Mouse (Mus musculus): ENCODE results near the gene Mansc1. TPM values are rescaled to one million over a fixed set of nuclear protein-coding genes. Genes with fewer than 3 reads are reported as not detected.

Mansc1 gene
- total and polyA plus RNA-seq, 2 experiments from 2014 or later = 7.4 to 17.0 TPM

DNA sequence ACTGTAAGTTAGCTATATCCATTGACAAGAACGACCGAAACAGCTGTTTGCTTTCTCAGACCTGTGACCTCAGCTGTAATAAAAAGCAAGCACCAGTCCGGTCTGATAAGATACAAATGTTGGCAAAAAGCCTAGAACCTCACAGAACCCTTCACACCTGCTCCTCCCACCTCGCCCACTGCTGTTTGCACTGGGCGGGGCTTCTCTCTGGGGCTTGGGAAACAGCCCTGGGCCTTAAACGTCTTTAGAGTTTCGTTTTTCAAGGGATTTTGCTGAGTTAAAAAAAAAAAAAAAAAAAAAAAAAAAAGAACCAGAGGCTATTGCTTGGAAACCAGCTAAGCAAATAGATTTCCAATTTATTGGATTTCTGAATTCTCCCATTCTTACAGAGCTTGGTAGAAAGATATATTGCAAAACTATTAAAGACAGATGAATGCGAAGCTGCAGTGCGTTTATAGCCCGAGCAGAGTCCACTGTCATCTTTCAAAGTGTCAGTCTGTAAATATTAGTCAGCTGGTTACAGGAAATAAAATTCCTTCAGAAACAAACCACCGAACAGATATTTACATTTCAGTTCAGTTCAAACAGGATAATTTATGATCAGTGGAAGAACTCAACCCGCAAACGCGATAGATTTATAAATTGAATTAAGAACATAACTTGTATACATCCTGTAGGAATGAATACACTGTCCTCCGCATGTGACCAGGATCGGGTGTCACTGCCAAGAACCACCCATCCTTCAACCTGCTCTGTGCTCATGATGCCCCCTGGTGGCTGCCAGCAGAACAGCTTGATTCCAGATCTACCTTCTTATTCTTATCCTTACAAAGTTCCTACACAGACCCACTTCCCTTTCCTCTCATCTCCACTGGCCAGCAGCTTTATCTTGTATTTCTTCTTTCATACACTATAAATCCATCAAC is 17.3 kb downstream of the Mansc1 start:
- ATAC-seq (ENCODE audit: insufficient read depth, low read depth) (peak; percentile 86), DNase-seq (ENCODE audit: low spot score) (peak; percentile 90)
- Histone ChIP-seq H3K9me3 (replicated peaks; ENCODE audit: control insufficient read depth, low read length) (no peaks in the 10 kb centered on the region), H3K4me1 (ENCODE audit: control insufficient read depth, insufficient read depth) (peaks cover 17% of the 10 kb centered on the region), H3K36me3 (replicated peaks; ENCODE audit: control insufficient read depth, insufficient read depth, low read length) (no peaks in the 10 kb centered on the region), H3K27ac (ENCODE audit: low read depth) (peak overlapping the region; percentile 35), H3K4me3 (ENCODE audit: low read depth, low read length) (peak overlapping the region; percentile 28), H3K4me2 (ENCODE audit: low read depth, low read length) (peak overlapping the region; percentile 60), H3K9ac (replicated peaks; ENCODE audit: low read depth, low read length) (no peak overlapping the region), H3K27me3 (ENCODE audit: control insufficient read depth, insufficient read depth, low read length) (no peaks in the 10 kb centered on the region)
- peak; percentile 99 for TF ChIP-seq CTCF (IDR thresholded peaks at IDR 0.05; ENCODE audit: low read depth)
- TF ChIP-seq EP300 (IDR thresholded peaks at IDR 0.05; ENCODE audit: low read depth) = no peak
- WGBS = 6% methylated on average over 16 of the region's 16 CpGs

DNA sequence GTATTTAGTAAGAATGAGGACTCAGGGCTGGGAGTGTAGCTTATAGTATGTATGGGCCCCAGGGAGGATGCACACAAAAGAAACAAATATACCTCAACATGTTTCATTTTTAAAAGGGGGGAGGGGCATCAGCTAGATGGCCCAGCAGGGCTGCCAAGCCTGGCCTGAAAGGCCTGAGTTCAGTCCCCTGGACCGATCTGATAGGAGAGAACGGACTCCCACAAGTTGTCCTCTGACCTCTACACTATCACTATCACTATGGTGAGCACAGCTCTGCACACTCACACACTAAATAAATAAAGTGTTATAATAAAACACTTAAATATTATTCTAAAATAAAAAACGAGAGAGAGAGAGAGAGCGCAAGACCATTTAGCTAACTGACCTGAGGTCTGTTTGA is 18.0 kb downstream of the Mansc1 start:
- Histone ChIP-seq H3K4me2 (ENCODE audit: low read depth, low read length) (peak overlapping the region; percentile 60), H3K4me3 (ENCODE audit: low read depth, low read length) (peak overlapping the region; percentile 28), H3K9me3 (replicated peaks; ENCODE audit: control insufficient read depth, low read length) (no peaks in the 10 kb centered on the region), H3K9ac (replicated peaks; ENCODE audit: low read depth, low read length) (no peak overlapping the region), H3K27me3 (ENCODE audit: control insufficient read depth, insufficient read depth, low read length) (no peaks in the 10 kb centered on the region), H3K27ac (ENCODE audit: low read depth) (peak overlapping the region; percentile 35), H3K4me1 (ENCODE audit: control insufficient read depth, insufficient read depth) (peaks cover 17% of the 10 kb centered on the region), H3K36me3 (replicated peaks; ENCODE audit: control insufficient read depth, insufficient read depth, low read length) (peaks cover 4% of the 10 kb centered on the region; the same call in 1 of the 2 replicates)
- ATAC-seq (ENCODE audit: insufficient read depth, low read depth) (0 out of 2 replicates have a peak, but pooled peaks have one; percentile 21), DNase-seq (ENCODE audit: low spot score) (no peak)
- WGBS = 21% methylated on average over 4 of the region's 4 CpGs
- TF ChIP-seq EP300 (IDR thresholded peaks at IDR 0.05; ENCODE audit: low read depth) = no peak
- TF ChIP-seq CTCF (IDR thresholded peaks at IDR 0.05; ENCODE audit: low read depth) = no peak

DNA sequence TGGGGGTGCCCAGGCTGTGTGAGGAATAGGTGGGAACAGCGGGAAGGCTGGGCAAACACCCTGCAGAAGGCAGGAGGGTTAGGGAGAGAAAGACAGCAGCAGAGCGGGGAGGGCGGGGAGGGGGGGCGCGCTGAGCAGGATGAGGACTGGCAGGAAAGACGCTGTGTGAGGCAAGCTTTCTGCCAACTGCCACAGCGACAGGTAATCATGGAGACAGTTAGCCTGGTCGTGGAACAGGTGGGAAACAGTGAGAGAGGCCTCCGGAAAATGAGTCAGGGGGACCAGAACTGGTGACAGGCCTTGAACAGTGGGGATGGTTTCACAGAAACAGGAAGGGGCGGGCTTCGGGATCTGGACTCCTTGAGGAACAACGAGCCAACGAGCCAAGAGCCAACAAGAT is 20.4 kb downstream of the Mansc1 start:
- H3K4me2 ChIP-seq (ENCODE audit: low read depth, low read length) = no peak overlapping the region
- peaks cover 4% of the 10 kb centered on the region; the same call in 1 of the 2 replicates for H3K36me3 ChIP-seq (replicated peaks; ENCODE audit: control insufficient read depth, insufficient read depth, low read length)
- H3K9ac ChIP-seq (replicated peaks; ENCODE audit: low read depth, low read length) = no peak overlapping the region
- DNase-seq (ENCODE audit: low spot score) (no peak), ATAC-seq (ENCODE audit: insufficient read depth, low read depth) (no peak)
- H3K9me3 ChIP-seq (replicated peaks; ENCODE audit: control insufficient read depth, low read length) = no peaks in the 10 kb centered on the region
- H3K27ac ChIP-seq (ENCODE audit: low read depth) = no peak overlapping the region
- H3K27me3 ChIP-seq (ENCODE audit: control insufficient read depth, insufficient read depth, low read length) = no peaks in the 10 kb centered on the region
- H3K4me3 ChIP-seq (ENCODE audit: low read depth, low read length) = no peak overlapping the region
- H3K4me1 ChIP-seq (ENCODE audit: control insufficient read depth, insufficient read depth) = peaks cover 17% of the 10 kb centered on the region
- no peak for TF ChIP-seq CTCF (IDR thresholded peaks at IDR 0.05; ENCODE audit: low read depth)
- TF ChIP-seq EP300 (IDR thresholded peaks at IDR 0.05; ENCODE audit: low read depth) = no peak
- 64% methylated on average over 13 of the region's 13 CpGs for WGBS

DNA sequence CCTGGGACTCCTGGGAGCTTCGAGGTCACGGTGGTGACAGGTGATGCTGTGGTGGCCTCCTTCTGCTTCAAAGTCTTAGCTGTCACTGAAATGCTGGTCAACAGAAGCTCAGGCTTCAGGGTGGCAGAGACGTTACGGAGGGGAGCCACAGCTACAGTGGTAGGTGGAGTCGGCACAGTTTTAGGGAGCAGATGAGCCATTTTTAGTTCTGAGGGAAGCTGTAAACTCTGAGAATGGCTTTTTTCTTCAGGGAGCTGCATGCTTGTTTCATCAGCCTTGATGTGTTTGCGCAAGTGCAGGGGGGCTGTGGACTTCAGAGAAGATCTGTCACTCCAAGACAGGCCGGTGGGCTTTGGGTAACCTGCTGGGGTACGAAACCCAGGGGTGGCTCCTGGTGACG is 21.9 kb downstream of the Mansc1 start:
- no peak overlapping the region for H3K27ac ChIP-seq (ENCODE audit: low read depth)
- DNase-seq (ENCODE audit: low spot score) (no peak), ATAC-seq (ENCODE audit: insufficient read depth, low read depth) (no peak)
- no peak for TF ChIP-seq CTCF (IDR thresholded peaks at IDR 0.05; ENCODE audit: low read depth)
- no peak for TF ChIP-seq EP300 (IDR thresholded peaks at IDR 0.05; ENCODE audit: low read depth)
- peaks cover 17% of the 10 kb centered on the region for H3K4me1 ChIP-seq (ENCODE audit: control insufficient read depth, insufficient read depth)
- H3K36me3 ChIP-seq (replicated peaks; ENCODE audit: control insufficient read depth, insufficient read depth, low read length) = peaks cover 4% of the 10 kb centered on the region; the same call in 1 of the 2 replicates
- H3K4me3 ChIP-seq (ENCODE audit: low read depth, low read length) = no peak overlapping the region
- no peaks in the 10 kb centered on the region for H3K27me3 ChIP-seq (ENCODE audit: control insufficient read depth, insufficient read depth, low read length)
- no peak overlapping the region for H3K4me2 ChIP-seq (ENCODE audit: low read depth, low read length)
- H3K9ac ChIP-seq (replicated peaks; ENCODE audit: low read depth, low read length) = no peak overlapping the region
- H3K9me3 ChIP-seq (replicated peaks; ENCODE audit: control insufficient read depth, low read length) = no peaks in the 10 kb centered on the region
- 86% methylated on average over 9 of the region's 9 CpGs for WGBS

DNA sequence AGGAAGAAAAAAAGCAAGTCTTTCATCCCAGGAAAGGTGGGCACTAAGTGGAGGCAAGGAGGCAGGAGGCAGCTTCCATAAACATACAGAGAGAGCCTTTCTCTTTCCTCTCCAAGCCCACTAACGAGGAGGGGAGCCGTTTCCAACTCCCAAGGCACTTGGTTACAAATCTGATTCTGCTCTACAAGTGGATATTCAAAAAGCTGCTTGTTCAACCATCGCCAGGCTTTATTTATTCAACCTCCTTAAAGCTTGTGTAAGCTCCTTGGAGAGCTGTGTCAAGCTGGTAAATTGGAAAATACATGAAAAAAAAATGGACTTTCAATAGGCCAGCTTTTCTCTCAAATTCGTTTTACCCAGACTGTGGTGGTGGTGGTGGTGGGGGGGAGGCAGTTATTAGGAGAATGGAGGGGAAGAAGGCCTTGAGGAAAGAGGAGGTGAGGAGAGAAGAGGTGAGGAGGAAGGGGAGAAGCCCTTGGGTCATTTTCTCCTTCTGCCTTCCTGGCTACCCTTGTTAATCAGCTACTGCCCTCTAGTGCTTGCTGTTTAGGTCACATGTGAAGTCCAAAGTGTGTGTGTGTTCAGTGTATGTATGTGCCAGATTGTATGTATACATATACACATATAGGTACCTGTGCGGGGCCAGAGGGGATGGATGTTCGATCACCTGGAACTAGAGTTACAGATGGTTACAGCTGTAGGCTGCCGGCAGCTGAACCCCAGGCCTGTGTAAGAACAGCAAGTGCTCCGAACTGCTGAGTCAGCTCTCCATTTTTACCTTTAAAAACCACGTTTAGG is 25.1 kb downstream of the Mansc1 start:
- Histone ChIP-seq H3K9me3 (replicated peaks; ENCODE audit: control insufficient read depth, low read length) (no peaks in the 10 kb centered on the region), H3K4me3 (ENCODE audit: low read depth, low read length) (no peak overlapping the region), H3K9ac (replicated peaks; ENCODE audit: low read depth, low read length) (no peak overlapping the region), H3K27me3 (ENCODE audit: control insufficient read depth, insufficient read depth, low read length) (no peaks in the 10 kb centered on the region), H3K4me1 (ENCODE audit: control insufficient read depth, insufficient read depth) (0 out of 2 replicates have a peak, but pooled peaks cover 5% of the 10 kb centered on the region), H3K4me2 (ENCODE audit: low read depth, low read length) (no peak overlapping the region), H3K27ac (ENCODE audit: low read depth) (no peak overlapping the region), H3K36me3 (replicated peaks; ENCODE audit: control insufficient read depth, insufficient read depth, low read length) (peaks cover 4% of the 10 kb centered on the region; the same call in 1 of the 2 replicates)
- TF ChIP-seq EP300 (IDR thresholded peaks at IDR 0.05; ENCODE audit: low read depth) (no peak), CTCF (IDR thresholded peaks at IDR 0.05; ENCODE audit: low read depth) (peak; percentile 91)
- WGBS = 58% methylated on average over 9 of the region's 9 CpGs
- ATAC-seq (ENCODE audit: insufficient read depth, low read depth) (peak; percentile 55), DNase-seq (ENCODE audit: low spot score) (peak; percentile 73)

All from heart, postnatal 0 days (tissue).